In genomic region chr2:118375522-118375921, GRCm38 (mm10) we compare ENCODE assay signal across 16 mouse cellular contexts.
"Had no signal": no experiment of that assay in that cellular context is flagged by ENCODE, and none has a peak within 500 bp of the region (broad histone marks: within the 10 kb centered on the region; RNA-seq: fewer than 3 reads in every experiment).

No protein-coding gene starts in this region.

- DNase-seq: kidney, adult 18-20 months; kidney, postnatal 10 days; kidney, postnatal 4 days; liver; liver, embryonic 13.5 days; liver, postnatal 0 days; lung, postnatal 14 days; midbrain, embryonic 14.5 days; thymus, adult 2 months; thymus, postnatal 25 days had no signal

- H3K27ac ChIP-seq: limb, embryonic 12.5 days; liver, embryonic 13.5 days; lung, embryonic 15.5 days; midbrain, embryonic 10.5 days; neural tube, embryonic 15.5 days; stomach, embryonic 15.5 days had no signal

- ATAC-seq: liver, postnatal 0 days had no signal

- H3K4me3 ChIP-seq: limb, embryonic 12.5 days; liver, embryonic 13.5 days; lung, embryonic 15.5 days; midbrain, embryonic 10.5 days; myocyte; neural tube, embryonic 15.5 days; stomach, embryonic 15.5 days had no signal
